Mouse (Mus musculus): ENCODE measurements around the gene Cd2ap.

The Cd2ap gene

DNA sequence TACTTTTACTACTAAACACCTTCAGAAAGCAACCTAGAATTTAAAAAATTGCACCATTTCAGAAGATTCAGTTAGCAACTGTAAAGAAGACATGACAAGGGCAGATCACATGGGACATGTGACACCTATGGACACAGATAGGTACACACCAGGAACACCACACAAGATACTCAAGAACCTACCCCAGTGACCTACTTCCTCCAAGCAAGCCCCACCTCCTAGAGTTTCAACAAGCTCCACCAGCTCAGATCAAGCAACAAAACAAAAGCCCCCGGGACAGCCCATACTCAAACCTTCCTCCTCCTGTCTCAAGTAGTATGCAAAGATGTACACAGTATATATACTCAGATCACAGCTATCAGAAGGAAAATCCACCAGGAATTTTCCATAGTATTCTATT lies 16.1 kb downstream of the Cd2ap start:
- in situ Hi-C loops (cut with MseI, MboI), result no loop called here

DNA sequence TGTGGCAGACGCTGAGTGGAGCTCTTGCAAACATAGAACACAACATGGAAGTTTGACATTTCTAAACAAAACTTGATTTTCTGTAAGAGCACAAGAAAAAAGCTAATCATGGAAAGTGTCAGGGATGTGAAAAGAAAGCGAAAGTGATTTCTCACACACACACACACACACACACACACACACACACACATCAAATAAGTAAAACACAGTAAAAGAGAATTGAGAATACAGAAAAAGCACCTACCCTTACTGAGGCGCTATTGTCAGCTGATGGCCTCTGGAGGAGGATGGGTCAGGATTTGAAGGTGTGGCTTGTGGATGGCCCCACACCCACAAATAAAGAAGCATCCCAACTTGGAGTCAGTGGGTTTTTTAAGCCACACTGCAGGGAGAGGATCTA lies 19.0 kb downstream of the Cd2ap start:
- in situ Hi-C loops (cut with MseI, MboI), result no loop called here

DNA sequence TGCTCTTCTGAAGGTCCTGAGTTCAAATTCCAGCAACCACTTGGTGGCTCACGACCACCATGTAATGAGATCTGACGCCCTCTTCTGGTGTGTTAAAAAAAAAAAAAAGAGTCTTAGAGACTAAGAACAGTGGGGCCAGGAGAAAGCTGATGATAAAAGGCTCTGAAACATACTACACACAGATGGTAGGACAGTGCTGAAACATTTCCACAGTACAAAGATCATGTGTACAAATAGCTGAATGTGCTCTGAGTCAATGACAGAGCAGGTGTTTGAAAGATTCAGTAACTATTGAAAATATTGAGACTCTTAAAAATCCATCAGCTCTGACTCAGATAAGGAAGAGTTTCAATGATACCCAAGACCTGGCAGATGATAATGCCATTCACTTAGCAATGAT lies 29.4 kb downstream of the Cd2ap start:
- in situ Hi-C loops (cut with MseI, MboI), result no loop called here

DNA sequence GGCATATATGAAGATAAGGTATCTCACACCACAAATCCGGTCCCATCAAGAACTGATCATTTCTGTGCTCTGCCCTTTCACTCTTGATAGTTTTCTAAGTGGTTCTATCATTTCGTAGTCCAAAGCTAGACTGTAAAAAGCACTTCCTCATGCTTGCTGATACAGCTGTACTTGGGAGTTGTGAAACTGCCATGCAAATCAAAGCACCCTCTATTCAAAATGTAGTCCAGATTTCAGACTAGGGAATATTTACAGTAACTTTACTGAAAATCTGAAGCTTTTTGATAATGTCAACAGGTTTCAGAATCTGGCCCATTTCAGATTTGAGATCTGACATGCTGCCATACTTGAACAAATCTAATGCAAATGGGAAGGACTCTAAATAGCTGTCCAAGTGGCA lies 39.3 kb downstream of the Cd2ap start:
- in situ Hi-C loops (cut with MseI, MboI), result no loop called here

DNA sequence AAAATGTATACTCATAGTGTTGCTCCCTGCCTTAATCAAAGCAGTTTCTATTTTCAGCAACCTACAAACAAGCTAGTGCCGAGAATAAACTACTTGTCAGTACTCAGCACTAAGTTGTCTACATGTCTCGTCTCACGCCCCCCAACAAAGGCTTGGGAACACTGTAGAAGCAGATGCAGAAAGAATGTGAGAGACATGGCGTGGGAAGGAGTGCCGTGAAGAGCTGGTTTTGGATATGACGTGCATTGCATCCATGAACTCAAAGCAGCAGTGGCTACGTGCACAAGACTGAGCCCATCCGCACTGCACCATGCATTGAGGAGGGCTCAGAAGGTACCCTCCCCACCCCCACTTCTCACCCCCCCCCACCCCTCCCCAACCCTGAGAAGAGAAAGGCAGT lies 53.7 kb downstream of the Cd2ap start:
- in situ Hi-C loops (cut with MseI, MboI), result no loop called here

DNA sequence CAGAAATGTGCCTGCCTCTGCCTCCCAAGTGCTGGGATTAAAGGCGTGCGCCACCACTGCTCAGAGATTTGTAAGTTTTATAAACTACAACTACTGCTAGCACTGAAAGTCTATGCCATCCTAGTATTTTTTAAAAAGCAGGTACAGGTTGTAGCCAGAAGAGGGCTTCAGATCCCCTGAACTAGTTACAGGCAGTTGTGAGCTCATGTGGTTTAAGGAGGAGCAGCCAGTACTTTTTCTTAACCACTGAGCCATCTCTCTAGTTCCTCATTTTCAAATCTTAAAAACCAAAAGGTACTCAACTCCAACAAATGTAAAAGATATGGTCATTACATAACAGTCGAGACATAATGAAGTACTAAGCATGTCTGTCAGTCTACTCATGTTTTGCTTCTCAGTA lies 61.1 kb downstream of the Cd2ap start:
- in situ Hi-C loops (cut with MseI, MboI), result no loop called here

DNA sequence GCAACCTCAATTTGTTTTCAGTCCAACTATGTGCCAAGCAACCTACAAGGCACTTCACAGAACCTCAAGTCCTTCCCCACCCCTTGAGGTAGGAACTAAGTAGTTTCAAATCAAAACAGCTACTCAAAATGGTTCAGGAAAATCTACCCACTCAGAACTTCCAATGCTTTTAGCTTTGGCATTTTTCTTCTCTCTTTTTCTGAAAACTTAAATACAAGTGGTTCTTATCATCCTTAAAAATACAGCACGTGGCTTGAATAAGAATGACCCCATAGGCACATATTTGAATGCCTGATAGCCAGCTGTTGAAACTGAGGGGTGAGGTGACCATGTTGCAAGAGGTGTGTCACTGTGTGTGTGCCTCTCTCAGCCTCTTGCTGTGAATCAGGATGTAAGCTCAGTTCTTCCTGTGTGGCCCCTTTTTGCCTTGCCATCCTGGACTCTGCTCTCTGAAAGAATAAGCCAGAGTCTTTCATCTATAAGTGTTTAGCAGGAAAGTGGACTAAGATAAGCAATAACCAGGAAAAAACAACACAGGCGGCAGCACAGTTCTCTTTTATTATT lies 84.0 kb downstream of the Cd2ap start:
- in situ Hi-C loops (cut with MseI, MboI), result loop anchor here in 1 of 2 experiments (25.0 kb wide), 1 partner anchor 130 kb away; no protein-coding TSS in a partner anchor

DNA sequence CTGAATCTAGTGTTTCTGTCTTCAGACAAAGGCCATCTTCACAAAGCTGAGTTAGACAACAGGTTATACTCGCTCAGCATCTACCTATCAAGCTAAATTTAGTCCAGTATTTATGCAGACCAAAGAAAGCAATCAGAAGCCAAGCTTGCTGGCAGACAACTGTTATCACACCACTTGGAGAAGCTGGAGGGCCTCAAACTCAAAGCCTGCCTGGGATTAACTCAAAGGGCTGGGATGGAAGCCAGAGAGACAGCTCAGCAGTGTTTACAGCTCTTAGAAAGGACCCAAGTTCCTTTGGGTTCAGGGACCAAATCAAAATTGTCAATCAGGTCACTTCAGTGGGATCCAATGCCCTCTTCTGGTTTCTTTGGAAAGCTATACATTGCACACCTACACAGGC lies 85.7 kb downstream of the Cd2ap start:
- in situ Hi-C loops (cut with MseI, MboI), result loop anchor here in 1 of 2 experiments (25.0 kb wide), 1 partner anchor 128 kb away; no protein-coding TSS in a partner anchor

DNA sequence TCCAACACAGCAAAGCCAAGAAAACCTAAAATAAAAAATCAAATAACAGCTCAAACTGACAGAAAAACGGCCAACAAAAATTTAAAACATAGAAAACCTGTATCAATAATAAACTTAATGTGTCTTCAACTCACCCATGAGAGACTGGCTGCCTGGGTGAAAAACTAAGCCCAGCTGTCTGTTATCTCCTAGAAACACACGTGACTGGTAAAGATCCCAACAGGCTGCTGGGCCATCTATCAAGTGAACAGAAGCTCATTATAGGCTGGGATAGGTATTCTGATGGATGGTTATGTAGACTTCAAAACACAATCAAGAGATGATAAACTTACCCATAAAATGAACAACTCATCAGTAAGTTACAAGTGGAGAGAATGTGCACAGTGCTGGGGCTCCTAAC lies 86.7 kb downstream of the Cd2ap start:
- in situ Hi-C loops (cut with MseI, MboI), result loop anchor here in 1 of 2 experiments (25.0 kb wide), 1 partner anchor 127 kb away; no protein-coding TSS in a partner anchor

DNA sequence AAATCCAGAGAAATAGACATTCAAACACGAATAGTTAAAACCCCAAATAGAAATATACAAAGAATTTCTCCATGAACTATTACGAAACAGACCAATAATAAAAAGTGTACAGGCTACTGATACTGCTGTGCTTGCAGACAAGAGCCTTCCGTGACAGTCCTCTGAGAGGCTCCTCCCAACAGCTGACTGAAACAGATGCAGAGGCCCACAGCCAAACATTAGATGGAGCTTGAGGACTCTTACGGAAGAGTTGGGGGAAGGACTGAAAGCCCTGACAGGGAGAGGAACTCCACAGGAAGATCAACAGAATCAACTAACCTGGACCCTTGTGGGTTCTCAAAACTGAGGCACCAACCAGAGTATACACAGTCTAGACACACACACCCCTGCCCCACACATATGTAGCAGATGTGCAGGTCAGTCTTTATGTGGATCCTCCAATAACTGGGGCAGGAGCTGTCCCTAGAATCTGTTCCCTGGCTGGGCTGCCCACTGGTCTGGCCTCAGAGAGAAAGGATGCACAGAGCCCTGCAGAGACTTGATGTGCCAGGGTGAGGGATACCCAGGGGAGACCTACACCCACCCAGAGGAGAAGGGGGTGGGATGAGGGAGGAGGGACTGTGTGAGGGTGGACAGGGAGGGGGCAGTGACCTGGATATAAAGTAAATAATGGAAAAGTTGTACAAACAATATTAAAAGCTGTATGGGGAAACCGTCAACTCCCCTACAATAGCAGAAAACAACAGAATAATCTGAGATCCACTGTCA lies 87.6 kb downstream of the Cd2ap start:
- in situ Hi-C loops (cut with MseI, MboI), result loop anchor here in 1 of 2 experiments (25.0 kb wide), 1 partner anchor 127 kb away; no protein-coding TSS in a partner anchor

DNA sequence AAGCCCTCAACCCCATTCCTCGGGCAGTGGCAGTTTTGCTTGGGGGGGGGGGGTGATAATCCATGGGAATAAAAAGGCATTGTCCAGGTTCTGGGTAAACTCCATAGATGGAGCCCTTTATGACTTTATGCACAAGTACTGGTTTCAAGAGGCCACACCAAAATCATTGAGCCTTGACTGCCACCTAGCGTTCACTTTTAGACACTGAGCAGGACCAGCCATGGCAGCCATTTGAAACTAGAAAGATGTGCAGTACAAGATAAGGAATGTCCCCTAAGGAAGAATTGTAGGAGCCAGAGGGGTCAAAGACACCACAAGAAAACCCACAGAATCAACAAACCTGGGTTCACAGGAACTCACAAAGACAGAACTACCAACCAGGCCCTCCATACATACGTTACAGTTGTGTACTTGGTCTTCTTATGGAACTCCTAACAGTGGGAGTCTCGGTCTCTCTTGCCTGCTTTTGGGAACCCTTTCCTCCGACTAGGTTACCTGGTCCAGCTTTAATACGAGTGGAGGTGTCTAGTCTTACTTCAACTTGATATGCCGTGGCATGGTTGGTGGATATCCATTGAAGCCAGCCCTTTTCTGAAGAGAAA lies 94.2 kb downstream of the Cd2ap start:
- in situ Hi-C loops (cut with MseI, MboI), result loop anchor here in 1 of 2 experiments (25.0 kb wide), 1 partner anchor 120 kb away; no protein-coding TSS in a partner anchor

DNA sequence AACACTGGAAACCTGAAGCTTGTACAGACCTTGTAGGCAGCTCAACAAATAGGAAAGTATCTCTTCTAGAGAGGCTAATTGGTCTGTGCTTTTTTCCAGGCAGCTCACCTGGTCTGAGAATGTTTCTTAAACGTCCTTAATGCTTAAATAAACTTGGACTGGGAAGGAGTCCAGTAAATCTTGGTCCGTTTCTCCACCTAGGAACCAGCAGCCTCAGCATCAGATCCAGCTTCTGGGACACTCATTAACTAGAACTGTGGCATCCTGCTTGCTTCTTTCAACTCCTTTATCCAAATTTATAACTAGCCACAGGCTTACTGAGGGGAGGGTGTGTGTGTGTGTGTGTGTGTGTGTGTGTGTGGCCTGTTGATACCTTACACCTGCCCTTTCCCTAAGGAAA lies 122.7 kb downstream of the Cd2ap start:
- in situ Hi-C loops (cut with MseI, MboI), result no loop called here

DNA sequence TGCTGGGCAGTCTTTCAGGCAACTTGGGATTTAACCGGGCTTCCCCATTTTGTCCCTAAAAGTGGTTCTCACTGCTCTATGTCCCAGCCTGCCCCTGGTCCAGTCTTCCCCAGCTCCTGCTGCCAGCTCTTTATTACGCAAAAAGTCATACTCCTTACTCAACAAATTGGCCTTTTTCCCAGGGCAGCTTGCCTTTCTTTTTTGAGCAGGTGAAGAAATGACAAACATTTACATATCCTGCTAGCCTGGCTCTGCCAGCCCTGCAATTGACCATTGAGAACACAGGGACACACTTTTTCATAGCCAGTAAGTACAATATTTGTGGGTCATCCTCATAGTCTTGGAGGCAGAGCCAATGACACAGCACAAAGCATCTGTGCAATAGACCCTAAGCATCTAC lies 124.3 kb downstream of the Cd2ap start:
- in situ Hi-C loops (cut with MseI, MboI), result no loop called here

DNA sequence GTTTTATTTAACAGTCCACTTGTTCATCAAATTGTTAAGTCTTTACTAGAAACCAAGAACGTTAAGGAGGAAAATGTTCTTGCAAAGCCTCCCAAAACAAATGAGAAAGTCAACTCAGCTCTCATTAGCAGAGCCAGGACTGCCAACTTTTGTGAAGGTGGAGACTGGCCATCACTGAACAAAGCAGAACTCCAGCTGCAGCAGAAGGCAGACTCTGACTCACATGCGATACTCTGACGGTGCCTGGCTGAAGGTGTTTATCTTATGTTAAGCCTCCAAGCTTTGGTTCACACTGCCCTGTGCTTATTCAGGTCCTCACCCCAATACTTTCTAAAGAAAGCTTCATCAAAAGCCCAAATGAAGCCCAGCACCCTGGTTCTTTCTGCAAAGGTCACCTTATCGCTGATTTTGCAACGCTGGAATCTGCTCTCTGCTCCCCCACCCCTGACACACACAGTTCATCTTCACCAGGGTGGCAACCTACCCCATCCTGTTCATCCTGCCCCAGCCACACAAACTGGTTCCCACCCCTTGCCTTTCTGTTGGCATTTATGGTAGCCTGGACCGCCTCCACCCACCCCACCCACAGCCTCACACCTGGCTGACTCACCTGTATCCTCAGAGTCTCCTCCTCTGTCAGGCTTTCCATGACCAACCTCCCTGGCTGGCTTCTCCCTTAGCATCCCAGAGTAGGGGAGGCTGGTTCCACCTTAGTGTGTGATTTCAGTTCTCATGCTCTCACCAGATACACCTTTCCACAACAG lies 130.6 kb downstream of the Cd2ap start:
- in situ Hi-C loops (cut with MseI, MboI), result no loop called here

Measured in mouse trophoblast stem cell (cell line).